Mouse (Mus musculus) liver, embryonic 15.5 days (tissue): Measurements from ENCODE around the gene Ppp1r1c. TPM values are rescaled to one million over a fixed set of nuclear protein-coding genes. Genes with fewer than 3 reads are reported as not detected.

Experiments
- ATAC-seq: fragments of 200-750 bp; cut with Nextera tagmentation; 2 replicates; pipeline ENCODE4 v1.8.0; 2017; ENCODE audit warnings: moderate number of reproducible peaks, mild to moderate bottlenecking, moderate library complexity; ENCODE audit not compliant: insufficient read depth
- H3K27ac ChIP-seq: fragments of 300-500 bp; sonication (generic); replicated peaks from 2 replicates; pipeline ENCODE4 v1.5.1; 2015; ENCODE audit warnings: mild to moderate bottlenecking, inconsistent platforms
- H3K27me3 ChIP-seq: fragments of 300-500 bp; sonication (generic); 2 replicates; pipeline ENCODE4 v1.6.1; 2015; ENCODE audit warnings: mild to moderate bottlenecking, inconsistent platforms
- H3K36me3 ChIP-seq: fragments of 300-500 bp; sonication (generic); replicated peaks from 2 replicates; pipeline ENCODE4 v1.6.1; 2015; ENCODE audit warnings: moderate library complexity, mild to moderate bottlenecking, inconsistent platforms
- H3K4me1 ChIP-seq: fragments of 300-500 bp; sonication (generic); replicated peaks from 2 replicates; pipeline ENCODE4 v1.6.1; 2015; ENCODE audit warnings: inconsistent platforms
- H3K4me2 ChIP-seq: fragments of 300-500 bp; sonication (generic); 2 replicates; pipeline ENCODE4 v1.6.1; 2015; ENCODE audit warnings: moderate library complexity, mild to moderate bottlenecking, inconsistent platforms
- H3K4me3 ChIP-seq: fragments of 300-500 bp; sonication (generic); replicated peaks from 2 replicates; pipeline ENCODE4 v1.5.1; 2015; ENCODE audit warnings: mild to moderate bottlenecking, inconsistent platforms
- H3K9ac ChIP-seq: fragments of 300-500 bp; sonication (generic); 2 replicates; pipeline ENCODE4 v1.6.1; 2015; ENCODE audit warnings: moderate library complexity, mild to moderate bottlenecking, inconsistent platforms
- H3K9me3 ChIP-seq: fragments of 300-500 bp; sonication (generic); replicated peaks from 2 replicates; pipeline ENCODE4 v1.6.1; 2016; ENCODE audit warnings: inconsistent platforms
- WGBS: fragments of 180-500 bp; shearing (Covaris S2); methylation state at CpG from one replicate; pipeline ENCODE4 v1.1.7; 2015; ENCODE audit warnings: mixed read lengths; ENCODE audit not compliant: insufficient replicate concordance; 5-methylcytosine and 5-hydroxymethylcytosine counted together
- polyA plus RNA-seq: library from polyadenylated mRNA; unstranded; fragments of >200 nt; fragmentation: Nextera tagmentation; extraction: Ambion mirVana; gene quantifications from 2 replicates; pipeline ENCODE4 v1.2.1, GENCODE M21; 2015

The Ppp1r1c gene
- polyA plus RNA-seq, 1 experiment from 2014 or later, result not detected

DNA sequence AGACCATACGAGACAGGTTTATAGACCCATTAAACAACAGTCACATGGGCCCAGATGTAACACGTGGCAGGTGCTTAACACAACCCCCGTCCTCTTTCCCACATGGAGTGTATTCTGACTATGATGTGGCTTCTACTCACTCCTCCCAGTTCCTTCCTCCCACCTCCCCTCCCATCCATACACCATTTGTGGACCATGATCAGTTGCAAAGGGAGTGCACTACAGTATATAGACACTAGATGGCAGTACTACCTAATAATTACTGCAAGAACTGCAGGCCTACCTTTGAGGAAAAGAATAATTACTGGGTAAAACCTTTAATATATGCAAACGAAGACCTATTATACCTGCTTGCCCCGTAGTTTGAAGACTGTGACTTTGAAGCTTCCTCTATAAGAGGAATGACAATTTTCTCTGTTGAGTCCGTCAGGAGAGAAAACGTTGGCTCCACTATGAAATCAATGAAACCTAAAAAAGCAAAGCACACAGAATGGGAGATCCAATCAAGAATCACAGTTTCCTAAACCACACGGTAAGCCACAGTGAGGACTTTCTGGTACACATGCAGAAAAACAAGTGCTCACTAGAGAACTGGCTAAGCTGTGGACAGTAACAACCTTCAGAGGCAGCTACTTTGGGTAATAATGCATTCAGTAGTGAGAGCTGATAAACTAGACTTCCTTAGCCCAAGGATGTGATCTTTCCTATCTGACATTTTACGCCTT, 157.9 kb downstream of the Ppp1r1c start:
- H3K4me1 ChIP-seq, result no peaks in the 10 kb centered on the region
- no peak overlapping the region for H3K27ac ChIP-seq
- H3K27me3 ChIP-seq, result no peaks in the 10 kb centered on the region
- H3K9ac ChIP-seq, result no peak overlapping the region
- 31% methylated on average over 9 of the region's 9 CpGs for WGBS
- no peaks in the 10 kb centered on the region for H3K9me3 ChIP-seq
- H3K4me3 ChIP-seq, result no peak overlapping the region
- H3K36me3 ChIP-seq, result no peaks in the 10 kb centered on the region
- no peak overlapping the region for H3K4me2 ChIP-seq
- ATAC-seq, result no peak

Other genes starting within 250 kb of the Ppp1r1c start
- 3.1 and 3.8 TPM in 2 replicates for gene Itprid2, start 72.4 kb upstream of the Ppp1r1c start, polyA plus RNA-seq